Mouse (Mus musculus): ENCODE measurements around the gene Dpysl5.
A peak's percentile ranks its signal among the peaks of the same experiment; 100 is the strongest.

Dpysl5 gene

DNA sequence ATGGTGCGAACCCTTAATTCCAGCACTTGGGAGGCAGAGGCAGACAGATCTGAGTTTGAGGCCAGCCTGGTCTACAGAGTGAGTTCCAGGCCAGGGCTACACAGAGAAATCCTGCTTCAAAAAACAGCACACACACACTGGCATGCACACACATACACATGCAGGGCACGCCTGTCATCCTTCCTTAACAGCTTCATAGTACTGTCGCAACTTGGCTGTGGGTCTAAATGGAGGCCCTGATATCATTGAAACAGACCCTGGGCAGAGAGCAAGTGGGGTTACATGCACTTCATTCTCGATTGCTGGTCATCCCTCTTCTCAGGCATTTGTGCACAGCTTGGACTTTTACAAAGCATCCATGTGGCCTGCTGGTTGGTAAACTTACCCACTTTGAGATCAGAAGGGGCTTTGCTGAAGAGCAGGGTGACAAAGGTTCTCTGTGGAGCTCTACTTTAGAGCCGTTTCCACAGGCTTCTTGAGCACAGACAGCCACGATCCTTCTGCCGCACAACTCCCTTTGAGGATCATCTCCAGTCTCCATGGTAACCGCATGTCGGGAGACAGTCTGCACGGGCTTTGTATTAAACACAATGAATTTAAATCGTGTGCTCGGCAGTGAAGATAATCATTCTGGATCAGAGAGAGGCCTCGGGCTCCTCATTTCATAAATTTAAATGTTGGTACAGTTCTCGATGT, 51.6 kb downstream of the Dpysl5 start:
- peak; percentile 81 for DNase-seq (ENCODE audit: low read depth, low spot score)

DNA sequence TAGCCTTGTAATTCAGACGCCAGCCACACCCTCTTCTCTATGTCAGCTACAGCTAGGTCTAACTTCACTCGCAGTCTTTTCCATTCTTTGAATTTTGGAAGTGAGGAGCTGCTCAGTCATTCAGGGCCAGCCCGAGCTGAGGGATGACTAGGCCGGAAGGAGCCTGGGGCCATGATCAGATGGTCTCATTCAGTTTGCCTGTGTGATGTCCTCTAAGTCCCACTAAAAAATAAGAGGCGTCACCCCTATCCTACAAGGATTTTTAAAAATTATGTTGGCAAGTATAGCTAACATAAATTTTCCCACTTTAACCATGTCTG, 52.1 kb downstream of the Dpysl5 start:
- no peak for DNase-seq (ENCODE audit: low read depth, low spot score)

DNA sequence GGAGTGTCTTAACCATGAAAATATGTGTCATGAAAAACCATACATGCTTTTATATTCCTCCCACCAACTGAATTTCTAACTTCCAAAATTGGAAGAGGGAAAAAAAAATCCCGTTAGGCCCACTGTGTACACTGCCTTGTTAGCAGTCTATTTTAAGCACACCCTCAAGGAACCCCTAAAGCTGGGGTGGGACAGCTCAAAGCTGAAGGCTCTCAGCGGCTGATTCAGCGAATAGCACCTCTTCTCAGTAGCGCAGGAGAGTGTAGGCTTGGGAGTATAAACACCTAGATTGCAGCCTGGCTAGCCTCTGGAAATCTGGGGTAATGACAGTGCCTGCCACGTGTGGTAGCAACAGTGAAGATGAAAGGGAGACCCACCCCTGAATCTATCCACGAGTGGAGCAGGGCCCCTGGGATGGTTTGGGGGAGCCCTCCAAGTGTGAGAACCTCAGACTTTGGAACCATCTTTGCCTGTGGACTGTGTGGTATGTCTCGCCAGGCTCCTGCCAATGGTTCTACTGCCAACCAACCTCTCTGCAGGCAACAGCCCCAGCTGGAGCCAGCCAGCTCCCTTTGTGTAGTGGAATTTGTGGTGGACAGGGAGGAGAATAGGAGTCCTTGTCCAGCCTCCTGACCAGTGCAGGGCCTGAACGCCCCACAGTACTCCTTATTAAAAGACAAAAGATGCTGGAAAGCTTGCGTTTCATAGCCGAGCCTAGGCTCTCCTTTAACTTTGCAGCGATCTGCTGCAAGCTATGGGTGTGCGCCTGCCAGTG, 54.4 kb downstream of the Dpysl5 start:
- DNase-seq (ENCODE audit: low read depth, low spot score) = no peak

- DNase-seq (ENCODE audit: low read depth, low spot score) = no peak
Measured at GRCm38 (mm10) chr5:30768082-30768481, 56.7 kb downstream of the Dpysl5 start.

- DNase-seq (ENCODE audit: low read depth, low spot score) = no peak
Measured at GRCm38 (mm10) chr5:30768598-30768997, 57.2 kb downstream of the Dpysl5 start.

- DNase-seq (ENCODE audit: low read depth, low spot score) = no peak
Measured at GRCm38 (mm10) chr5:30769075-30769474, 57.7 kb downstream of the Dpysl5 start.

GRCm38 (mm10) chr5:30774601-30775371, 63.4 kb downstream of the Dpysl5 start:
- peak; percentile 73 for DNase-seq (ENCODE audit: low read depth, low spot score)

DNA sequence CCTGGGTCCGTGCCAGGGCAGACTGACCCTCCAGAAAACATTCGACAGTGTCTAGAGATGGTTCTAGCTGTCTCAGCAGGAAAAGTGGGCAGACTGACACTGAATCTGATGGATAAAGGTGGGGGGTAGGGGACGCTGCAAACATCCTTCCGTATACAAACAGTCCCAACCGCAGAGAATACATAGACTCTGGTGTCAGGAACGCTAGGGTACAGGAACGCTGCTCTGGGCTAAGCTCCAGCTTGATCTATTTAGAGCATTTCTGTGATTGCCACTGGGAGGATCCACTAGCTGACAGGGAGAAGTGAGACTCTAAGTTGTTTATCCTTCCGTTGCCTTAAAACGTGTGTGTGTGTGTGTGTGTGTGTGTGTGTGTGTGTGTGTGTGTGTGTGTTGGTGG, 69.3 kb downstream of the Dpysl5 start:
- no peak for DNase-seq (ENCODE audit: low read depth, low spot score)

DNA sequence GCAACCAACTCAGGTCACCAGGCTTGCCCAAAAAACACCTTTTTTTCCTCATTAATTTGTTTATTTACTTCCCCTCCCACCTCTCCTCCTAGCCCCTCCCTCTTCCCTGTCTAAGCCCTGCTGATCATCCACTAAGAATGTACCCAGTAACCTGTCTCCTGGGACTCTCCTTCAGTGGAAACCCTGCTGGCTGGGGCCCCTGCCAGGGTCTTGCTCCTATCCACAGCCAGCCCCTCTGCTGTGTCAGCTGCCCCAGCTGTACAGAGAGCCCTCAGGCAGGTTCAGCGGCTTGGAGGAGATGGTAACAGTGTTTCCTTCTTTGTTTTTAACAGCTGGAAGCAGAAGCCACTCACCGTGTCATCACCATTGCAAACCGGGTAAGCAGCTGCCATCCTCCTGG, 69.8 kb downstream of the Dpysl5 start:
- DNase-seq (ENCODE audit: low read depth, low spot score) = no peak

- DNase-seq (ENCODE audit: low read depth, low spot score) = no peak
Measured at GRCm38 (mm10) chr5:30787381-30787780, 76.0 kb downstream of the Dpysl5 start.

DNA sequence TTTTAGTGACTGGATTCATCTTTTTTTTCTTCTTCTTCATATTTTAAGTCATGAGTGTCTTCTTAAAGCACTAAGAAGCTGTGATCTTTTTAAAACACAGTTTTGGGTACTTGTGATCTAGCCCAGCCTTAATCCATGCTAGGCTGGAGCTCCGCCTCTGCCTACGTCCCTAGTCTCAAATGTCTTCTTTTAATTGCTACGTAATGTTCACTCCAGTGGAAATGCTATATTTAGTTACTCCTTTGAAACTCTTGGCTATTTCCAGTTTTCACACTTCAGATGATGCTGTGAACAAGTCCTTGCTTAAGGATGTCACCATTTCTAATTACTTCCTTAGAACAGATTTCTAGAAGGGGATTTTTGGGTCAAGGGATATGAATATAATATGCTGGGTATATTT, 78.7 kb downstream of the Dpysl5 start:
- no peak for DNase-seq (ENCODE audit: low read depth, low spot score)

DNA sequence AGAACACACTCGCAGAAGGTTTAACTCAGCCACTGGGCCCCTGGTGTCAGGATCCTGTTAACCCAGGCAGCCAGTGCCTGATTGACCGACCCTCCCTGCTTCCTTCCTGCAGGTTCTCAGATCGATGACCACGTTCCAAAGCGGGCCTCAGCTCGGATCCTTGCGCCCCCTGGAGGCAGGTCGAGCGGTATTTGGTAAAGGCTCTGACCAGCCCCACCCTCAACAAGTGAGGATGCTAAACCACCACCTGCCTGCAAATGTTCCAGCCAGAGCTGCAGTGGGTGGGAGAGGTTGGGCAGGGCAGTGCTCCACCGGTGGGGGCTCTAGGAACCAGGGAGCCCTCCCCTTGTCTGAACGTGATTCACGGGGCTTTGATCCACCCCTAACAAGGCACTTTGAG, 84.8 kb downstream of the Dpysl5 start:
- no peak for DNase-seq (ENCODE audit: low read depth, low spot score)

DNA sequence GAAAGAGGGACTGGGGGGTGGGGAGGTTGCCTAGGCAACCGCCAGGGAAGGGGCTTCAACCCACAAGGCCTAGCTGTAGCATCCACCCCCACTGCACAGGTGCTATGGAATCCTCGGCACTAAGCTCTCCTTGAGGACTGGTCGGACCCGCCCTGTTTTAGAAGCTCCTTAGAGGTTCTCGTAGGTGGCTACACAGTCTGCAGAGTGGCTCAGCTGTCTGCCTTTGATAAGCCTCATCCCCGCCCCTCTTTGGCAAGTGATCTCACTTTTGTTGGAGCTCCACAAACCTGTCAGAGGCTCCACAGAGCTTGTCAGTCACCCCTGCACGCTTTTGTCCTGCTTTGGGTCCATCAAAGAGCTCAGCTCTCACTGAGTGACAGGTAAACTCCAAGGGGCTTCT, 86.1 kb downstream of the Dpysl5 start:
- DNase-seq (ENCODE audit: low read depth, low spot score) = no peak

GRCm38 (mm10) chr5:30797982-30798381, 86.6 kb downstream of the Dpysl5 start:
- DNase-seq (ENCODE audit: low read depth, low spot score) = no peak

GRCm38 (mm10) chr5:30798965-30799364, 87.6 kb downstream of the Dpysl5 start:
- DNase-seq (ENCODE audit: low read depth, low spot score) = no peak

DNA sequence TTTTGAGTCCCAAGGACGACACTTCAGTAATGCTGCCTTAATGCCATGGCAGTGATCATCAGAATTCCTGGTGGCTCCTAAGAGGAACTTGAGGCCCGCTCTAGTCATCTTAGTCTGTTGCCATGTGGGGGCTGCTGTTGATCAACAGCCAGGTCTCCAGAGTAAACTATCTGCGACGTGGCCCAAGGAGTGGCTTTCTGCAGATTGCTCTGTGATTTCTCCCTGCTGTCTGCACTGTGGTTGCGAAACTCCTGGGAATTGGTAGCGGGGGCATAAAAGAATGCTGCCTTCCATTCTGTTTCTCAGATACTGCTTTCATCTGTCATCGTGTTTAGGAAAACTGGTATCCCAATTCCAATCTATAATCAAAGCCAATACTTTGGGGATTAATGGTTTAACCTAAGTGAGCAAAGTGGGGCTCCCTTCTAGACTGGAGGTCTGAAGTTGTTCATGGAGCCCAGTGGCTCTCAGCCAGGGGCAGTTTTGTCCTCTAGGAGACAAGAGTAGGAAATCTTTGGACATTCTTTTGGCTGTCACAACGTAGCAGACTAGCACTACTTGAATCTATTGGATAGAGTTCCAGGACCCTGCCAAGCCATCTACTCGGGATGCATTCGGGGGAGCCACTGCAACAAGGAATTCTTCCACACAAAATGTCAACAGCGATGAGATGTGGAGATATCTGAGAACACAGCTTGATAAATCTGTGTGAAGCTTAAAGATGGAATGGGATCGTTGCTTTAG, 91.5 kb downstream of the Dpysl5 start:
- DNase-seq (ENCODE audit: low read depth, low spot score) = no peak

GRCm38 (mm10) chr5:30806106-30806505, 94.7 kb downstream of the Dpysl5 start:
- peak; percentile 54 for DNase-seq (ENCODE audit: low read depth, low spot score)

GRCm38 (mm10) chr5:30814424-30815119, 103.2 kb downstream of the Dpysl5 start, which contains the start of gene Mapre3:
Gene Mapre3 (plus strand): TSS chr5:30814641.
- DNase-seq (ENCODE audit: low read depth, low spot score) = peak; percentile 90

DNA sequence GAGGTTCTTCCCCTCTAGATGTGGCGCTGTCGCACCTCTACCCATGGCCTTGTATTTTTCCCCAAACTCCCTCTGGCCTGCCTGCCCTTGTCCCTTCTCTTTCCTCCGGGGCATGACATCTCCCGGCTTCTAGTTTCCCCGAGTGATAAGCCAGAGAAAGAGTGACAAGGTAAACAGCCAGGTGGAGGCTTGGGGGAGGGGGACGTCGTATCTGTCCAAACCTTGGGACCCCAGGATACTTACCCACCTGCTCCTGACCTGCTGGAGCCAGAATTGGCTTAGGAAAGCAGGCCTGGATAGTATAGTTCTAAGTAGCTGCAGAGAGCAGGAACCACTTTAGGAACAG, 103.7 kb downstream of the Dpysl5 start:
- no peak for DNase-seq (ENCODE audit: low read depth, low spot score)

GRCm38 (mm10) chr5:30816261-30816791, 105.0 kb downstream of the Dpysl5 start:
- DNase-seq (ENCODE audit: low read depth, low spot score) = no peak

GRCm38 (mm10) chr5:30818758-30819309, 107.5 kb downstream of the Dpysl5 start:
- no peak for DNase-seq (ENCODE audit: low read depth, low spot score)

Measured in brain, embryonic 18.5 days (tissue).